Mouse (Mus musculus) intestine, postnatal 0 days (tissue): ENCODE results near the gene Gale. TPM values are rescaled to one million over a fixed set of nuclear protein-coding genes. Genes with fewer than 3 reads are reported as not detected.

ENCODE experiments used
- ATAC-seq: fragments of 200-750 bp; cut with Nextera tagmentation; 2 replicates; pipeline ENCODE4 v1.8.0; 2017; ENCODE audit warnings: mild to moderate bottlenecking, moderate TSS enrichment, moderate library complexity
- H3K27ac ChIP-seq: fragments of 300-500 bp; sonication (generic); 2 replicates; pipeline ENCODE4 v1.5.1; 2014; ENCODE audit warnings: mild to moderate bottlenecking, low read depth, low read length, moderate library complexity
- H3K27me3 ChIP-seq: fragments of 300-500 bp; sonication (generic); replicated peaks from 2 replicates; pipeline ENCODE4 v1.6.1; 2014; ENCODE audit warnings: low read length, mixed read lengths; ENCODE audit not compliant: control insufficient read depth, insufficient read depth
- H3K36me3 ChIP-seq: fragments of 300-500 bp; sonication (generic); 2 replicates; pipeline ENCODE4 v1.6.1; 2014; ENCODE audit warnings: mild to moderate bottlenecking, moderate library complexity; ENCODE audit not compliant: control insufficient read depth, insufficient read depth
- H3K4me1 ChIP-seq: fragments of 300-500 bp; sonication (generic); replicated peaks from 2 replicates; pipeline ENCODE4 v1.6.1; 2014; ENCODE audit warnings: antibody characterized with exemption, low read length, mixed read lengths; ENCODE audit not compliant: control insufficient read depth, insufficient read depth
- H3K4me2 ChIP-seq: fragments of 300-500 bp; sonication (generic); replicated peaks from 2 replicates; pipeline ENCODE4 v1.6.1; 2014; ENCODE audit warnings: low read depth, mild to moderate bottlenecking, moderate library complexity
- H3K4me3 ChIP-seq: fragments of 300-500 bp; sonication (generic); 2 replicates; pipeline ENCODE4 v1.5.1; 2014; ENCODE audit warnings: low read depth, low read length
- H3K9ac ChIP-seq: fragments of 300-500 bp; sonication (generic); 2 replicates; pipeline ENCODE4 v1.6.1; 2014; ENCODE audit warnings: mild to moderate bottlenecking, low read depth, low read length
- H3K9me3 ChIP-seq: fragments of 300-500 bp; sonication (generic); 2 replicates; pipeline ENCODE4 v1.6.1; 2016; ENCODE audit warnings: mixed run types; ENCODE audit not compliant: control insufficient read depth
- CTCF ChIP-seq: sonication (generic); IDR thresholded peaks from 2 replicates; pipeline ENCODE4 v1.5.1; 2016; ENCODE audit warnings: low read depth, mild to moderate bottlenecking, control low read depth, antibody characterized with exemption, moderate library complexity
- WGBS: fragments of 180-500 bp; shearing (Covaris S2); extraction: QIAGEN DNeasy Blood & Tissue Kit; methylation state at CpG from one replicate; pipeline ENCODE4 v1.1.7; 2014; 5-methylcytosine and 5-hydroxymethylcytosine counted together
- polyA plus RNA-seq: library from polyadenylated mRNA; unstranded; fragments of >200 nt; fragmentation: Nextera tagmentation; extraction: Ambion mirVana; gene quantifications from 2 replicates; pipeline ENCODE4 v1.2.1, GENCODE M21; 2015

Gale gene
- polyA plus RNA-seq, 1 experiment from 2014 or later = 131 TPM

DNA sequence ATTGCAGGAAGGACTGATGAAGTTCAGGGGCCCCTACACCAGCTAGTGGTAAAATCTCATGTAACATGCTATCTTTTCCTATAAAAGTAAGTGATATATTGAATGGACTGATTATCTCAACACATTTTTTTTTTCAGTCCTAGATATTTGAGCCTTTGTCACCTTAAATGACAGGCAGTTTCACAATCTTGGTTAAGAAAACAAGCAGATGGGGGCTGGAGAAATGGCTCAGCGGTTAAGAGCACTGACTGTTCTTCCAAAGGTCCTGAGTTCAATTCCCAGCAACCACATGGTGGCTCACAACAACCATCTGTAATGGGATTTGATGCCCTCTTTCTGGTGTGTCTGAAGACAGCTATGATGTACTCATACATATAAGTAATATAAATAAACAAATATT lies 41.3 kb upstream of the Gale start:
- Histone ChIP-seq H3K4me3 (peak overlapping the region; percentile 85), H3K9ac (peak overlapping the region; percentile 86; the same call in 1 of the 2 replicates), H3K9me3 (no peaks in the 10 kb centered on the region), H3K27me3 (no peaks in the 10 kb centered on the region), H3K4me2 (peak overlapping the region; percentile 79), H3K27ac (peak overlapping the region; percentile 90; the same call in 1 of the 2 replicates), H3K4me1 (peaks cover 14% of the 10 kb centered on the region), H3K36me3 (peaks cover 29% of the 10 kb centered on the region)
- no peak for TF ChIP-seq CTCF
- ATAC-seq = no peak
- WGBS = 41% methylated on average over 1 of the region's 1 CpGs

DNA sequence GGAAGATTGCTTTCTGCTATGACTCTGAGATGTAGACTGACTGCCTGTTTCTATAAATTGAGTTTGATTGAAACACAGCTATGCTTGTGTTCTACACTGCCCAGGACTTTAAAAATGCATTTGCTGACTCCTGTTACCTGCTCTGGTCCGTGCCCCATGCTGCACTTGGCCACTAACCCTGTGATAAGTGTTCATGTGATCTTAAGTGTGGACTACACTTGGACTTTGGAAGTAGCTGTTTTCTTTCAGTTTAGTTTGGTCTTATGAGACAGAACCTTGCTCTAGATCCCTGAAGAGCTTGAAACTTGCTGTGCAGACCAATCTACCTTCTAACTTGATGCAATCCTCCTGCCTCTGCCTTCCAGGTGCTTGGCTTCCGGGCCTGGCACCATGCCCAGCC lies 39.1 kb upstream of the Gale start:
- H3K27me3 ChIP-seq = no peaks in the 10 kb centered on the region
- H3K9me3 ChIP-seq = no peaks in the 10 kb centered on the region
- no peak for TF ChIP-seq CTCF
- H3K4me2 ChIP-seq = no peak overlapping the region
- 47% methylated on average over 2 of the region's 2 CpGs for WGBS
- H3K36me3 ChIP-seq = peaks cover 34% of the 10 kb centered on the region
- peak; percentile 45 for ATAC-seq
- peak overlapping the region; percentile 64 for H3K27ac ChIP-seq
- H3K9ac ChIP-seq = no peak overlapping the region
- no peaks in the 10 kb centered on the region for H3K4me1 ChIP-seq
- no peak overlapping the region for H3K4me3 ChIP-seq

DNA sequence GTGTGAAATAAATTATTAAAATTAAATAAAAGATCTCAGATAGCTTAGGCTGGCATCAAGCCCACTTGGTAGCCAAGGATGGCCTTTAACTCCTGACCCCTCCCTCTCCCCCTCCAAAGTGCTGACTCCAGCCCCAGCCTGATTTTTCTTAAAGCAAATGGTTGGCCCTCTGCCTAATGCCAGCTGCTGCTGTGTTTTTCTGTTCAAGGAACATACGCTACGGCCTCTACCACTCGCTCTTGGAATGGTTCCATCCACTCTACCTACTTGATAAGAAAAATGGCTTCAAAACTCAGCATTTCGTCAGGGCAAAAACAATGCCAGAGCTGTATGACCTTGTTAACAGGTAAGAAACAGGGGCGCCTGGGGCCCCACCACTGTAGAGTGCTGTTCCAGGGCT lies 38.2 kb upstream of the Gale start:
- no peak for ATAC-seq
- H3K9me3 ChIP-seq = no peaks in the 10 kb centered on the region
- peak overlapping the region; percentile 64; the same call in 1 of the 2 replicates for H3K27ac ChIP-seq
- WGBS = 67% methylated on average over 5 of the region's 5 CpGs
- H3K4me1 ChIP-seq = no peaks in the 10 kb centered on the region
- TF ChIP-seq CTCF = no peak
- peaks cover 34% of the 10 kb centered on the region for H3K36me3 ChIP-seq
- H3K27me3 ChIP-seq = no peaks in the 10 kb centered on the region
- no peak overlapping the region for H3K4me3 ChIP-seq
- no peak overlapping the region for H3K4me2 ChIP-seq
- no peak overlapping the region for H3K9ac ChIP-seq

DNA sequence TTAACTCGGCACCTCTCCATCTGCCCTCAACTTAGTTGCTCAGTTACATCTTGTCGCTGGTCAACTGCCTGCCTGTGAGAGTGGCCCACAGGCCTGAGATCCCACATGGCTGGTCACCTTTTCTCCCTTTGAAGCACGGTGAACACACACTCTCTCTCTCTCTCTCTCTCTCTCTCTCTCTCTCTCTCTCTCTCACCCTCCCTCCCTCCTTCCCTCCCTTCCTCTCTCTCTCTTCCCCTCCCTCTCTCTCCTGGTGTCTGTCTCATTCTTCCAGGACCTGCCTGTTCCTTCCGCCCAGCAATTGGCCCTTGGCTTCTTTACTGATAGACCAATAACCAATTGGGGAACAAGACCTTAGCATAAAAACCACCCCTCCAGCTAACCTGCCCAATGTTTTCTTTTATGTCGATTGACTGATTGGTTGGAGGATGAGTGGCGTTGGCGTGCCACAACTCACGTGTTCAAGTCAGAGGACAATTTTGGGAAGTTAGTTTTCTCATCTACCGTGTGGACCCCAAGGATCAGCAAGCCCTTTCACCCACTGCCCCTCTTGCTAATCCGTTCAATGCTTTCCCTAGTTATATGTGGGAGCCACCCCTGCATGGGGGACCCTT lies 37.2 kb upstream of the Gale start:
- ATAC-seq = no peak
- Histone ChIP-seq H3K4me3 (no peak overlapping the region), H3K27ac (no peak overlapping the region), H3K9ac (no peak overlapping the region), H3K9me3 (no peaks in the 10 kb centered on the region), H3K27me3 (no peaks in the 10 kb centered on the region), H3K4me2 (no peak overlapping the region), H3K4me1 (no peaks in the 10 kb centered on the region), H3K36me3 (peaks cover 43% of the 10 kb centered on the region)
- no peak for TF ChIP-seq CTCF
- WGBS = 82% methylated on average over 10 of the region's 10 CpGs

DNA sequence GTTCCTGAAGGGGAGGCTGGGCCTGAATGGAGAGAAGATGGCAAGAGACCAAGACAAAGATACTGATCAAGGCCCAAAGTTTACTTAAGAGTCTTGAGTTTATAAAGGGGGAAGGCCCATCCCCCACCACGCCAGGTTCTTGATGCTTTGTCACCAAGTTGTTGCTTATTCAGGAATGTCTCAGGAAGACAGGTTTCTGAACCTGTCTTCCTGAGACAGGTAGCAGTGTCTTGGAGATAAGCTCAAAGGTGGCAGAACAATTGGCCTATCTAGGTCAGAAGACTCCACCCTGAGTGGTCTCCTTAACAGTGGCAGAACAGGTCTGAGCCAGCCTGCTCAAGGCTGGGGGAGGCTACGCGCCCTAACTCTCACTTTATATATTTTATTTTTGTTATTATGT lies 36.7 kb upstream of the Gale start:
- Histone ChIP-seq H3K27ac (no peak overlapping the region), H3K4me1 (no peaks in the 10 kb centered on the region), H3K4me3 (no peak overlapping the region), H3K36me3 (peaks cover 47% of the 10 kb centered on the region), H3K27me3 (no peaks in the 10 kb centered on the region), H3K9me3 (no peaks in the 10 kb centered on the region), H3K4me2 (no peak overlapping the region), H3K9ac (no peak overlapping the region)
- TF ChIP-seq CTCF = no peak
- ATAC-seq = no peak
- WGBS = 85% methylated on average over 3 of the region's 3 CpGs

DNA sequence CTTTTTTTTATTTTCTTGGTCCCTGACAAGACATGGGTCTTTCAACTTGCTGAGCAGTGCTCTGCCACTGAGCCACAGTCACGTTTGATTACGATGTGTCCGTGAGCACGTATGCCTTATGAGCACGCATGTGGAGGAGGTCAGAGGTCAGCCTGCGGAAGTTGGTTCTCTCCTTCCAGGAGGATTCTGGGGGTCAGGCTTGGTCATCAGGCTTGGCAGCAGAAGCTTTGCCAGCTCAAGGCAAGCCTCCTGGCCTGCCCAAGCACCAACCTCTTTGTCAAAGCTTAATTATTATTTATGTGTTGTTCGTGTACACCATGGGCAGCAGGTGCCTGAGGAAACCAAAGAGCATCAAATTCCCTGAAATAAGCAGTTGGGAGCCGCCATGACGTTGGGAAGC lies 35.2 kb upstream of the Gale start:
- H3K4me1 ChIP-seq = no peaks in the 10 kb centered on the region
- 75% methylated on average over 9 of the region's 9 CpGs for WGBS
- H3K27ac ChIP-seq = no peak overlapping the region
- H3K4me3 ChIP-seq = no peak overlapping the region
- no peaks in the 10 kb centered on the region for H3K27me3 ChIP-seq
- peaks cover 59% of the 10 kb centered on the region for H3K36me3 ChIP-seq
- no peak for ATAC-seq
- TF ChIP-seq CTCF = no peak
- H3K9ac ChIP-seq = no peak overlapping the region
- no peak overlapping the region for H3K4me2 ChIP-seq
- H3K9me3 ChIP-seq = no peaks in the 10 kb centered on the region
